Mouse (Mus musculus): ENCODE results near the gene Ecel1.

The Ecel1 gene

DNA sequence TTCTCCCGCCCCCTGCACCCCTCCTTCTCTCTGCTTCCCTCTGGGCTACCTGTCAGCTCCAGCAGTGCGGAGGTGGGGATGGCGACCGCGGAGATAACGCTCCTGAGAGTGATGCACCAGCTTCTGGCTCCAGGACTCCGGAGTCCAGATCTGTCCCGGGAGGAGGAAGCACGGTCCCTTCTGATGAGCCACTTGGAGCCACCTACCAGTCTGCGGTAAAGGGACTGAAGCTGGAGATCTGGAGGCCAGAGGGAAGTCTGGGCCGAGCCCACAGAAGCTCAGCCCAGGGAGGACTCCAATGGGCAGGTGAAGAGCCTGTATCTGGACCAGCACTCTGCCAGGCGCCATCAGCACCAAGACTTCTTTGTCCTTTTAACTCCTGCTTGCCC lies at the start of gene Ecel1:
TSS of gene Ecel1 (minus strand) at position 323 of the 389 bp plus-strand sequence.
- DNase-seq = no peak

DNA sequence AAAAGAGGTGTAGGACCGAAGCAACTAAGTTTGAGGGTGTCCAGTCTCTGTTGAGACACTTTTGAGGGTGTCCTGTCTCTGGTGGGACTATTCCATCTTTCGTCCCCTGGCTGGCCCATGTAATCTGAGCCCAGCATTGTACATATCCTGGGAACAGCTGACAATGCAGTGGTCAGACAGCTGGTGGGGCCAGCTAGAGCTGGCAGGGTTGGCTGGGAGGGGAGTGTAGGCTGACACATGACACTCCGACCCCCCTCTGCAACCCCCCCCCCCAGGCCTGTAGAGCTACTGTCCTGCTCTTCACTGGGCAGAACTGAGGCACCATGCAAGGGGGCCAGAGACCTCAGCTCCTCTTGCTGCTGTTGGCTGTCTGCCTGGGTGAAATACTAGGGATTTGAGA lies 49.2 kb upstream of the Ecel1 start:
- DNase-seq = no peak

DNA sequence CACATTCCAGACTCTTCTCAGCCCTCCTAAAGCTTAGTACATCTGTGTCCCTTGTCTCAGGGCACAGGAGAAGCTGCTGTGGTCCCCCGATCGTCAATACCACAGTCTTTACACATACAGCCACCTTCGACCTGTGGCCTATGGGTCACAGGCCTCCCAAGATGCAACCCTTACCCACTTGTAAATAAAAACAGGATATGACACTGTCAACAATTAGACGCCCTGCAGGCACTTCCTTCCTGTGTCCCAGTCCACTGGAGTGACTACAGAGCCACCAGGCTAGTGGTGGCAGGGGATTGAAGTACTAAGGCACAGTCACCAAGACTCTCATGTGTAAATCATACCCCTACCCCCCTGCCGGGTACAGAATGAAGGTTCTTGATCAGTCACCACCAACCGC lies 48.7 kb upstream of the Ecel1 start:
- no peak for DNase-seq

DNA sequence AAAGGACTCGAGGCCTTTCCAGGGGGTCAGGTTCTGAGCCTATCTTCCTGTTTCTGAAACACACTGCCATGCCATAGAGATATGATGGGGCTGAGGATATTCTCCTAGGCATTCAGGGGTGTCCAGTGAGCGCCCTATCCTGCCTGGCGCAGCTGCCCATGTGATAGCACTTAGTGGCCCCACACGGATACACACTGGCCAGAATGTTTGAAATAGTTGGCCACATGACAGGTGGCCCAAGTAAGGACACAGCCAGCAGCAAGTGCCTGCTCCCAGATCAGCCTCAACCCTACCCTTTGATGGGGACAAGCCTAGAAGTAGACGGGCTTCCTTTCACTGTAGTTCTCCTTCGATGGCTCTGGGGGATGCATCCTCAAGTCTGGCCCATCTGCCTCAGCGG lies 48.1 kb upstream of the Ecel1 start, which contains the start of gene Chrng:
TSS of gene Chrng (plus strand) at position 193 of the 400 bp plus-strand sequence.
- DNase-seq = no peak

DNA sequence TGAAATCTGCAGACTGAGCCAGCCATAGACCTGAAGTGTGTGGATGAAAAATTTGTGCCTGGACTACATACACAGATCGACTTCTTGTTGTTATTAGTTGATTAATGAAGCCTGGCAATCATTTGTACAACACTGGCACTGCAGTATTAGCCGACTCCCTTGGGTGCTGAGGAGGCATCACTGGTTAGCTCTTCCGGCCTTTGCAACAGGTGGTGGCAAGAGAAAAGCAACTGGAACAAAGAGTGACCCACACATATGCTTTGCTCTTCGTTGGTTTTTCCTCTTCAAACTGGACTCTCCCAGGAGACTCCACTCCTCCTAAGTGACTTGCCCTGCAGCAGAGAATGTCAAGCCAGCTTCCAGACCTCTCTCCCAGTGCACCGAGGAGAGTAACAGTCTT lies 47.5 kb upstream of the Ecel1 start:
- DNase-seq = no peak

DNA sequence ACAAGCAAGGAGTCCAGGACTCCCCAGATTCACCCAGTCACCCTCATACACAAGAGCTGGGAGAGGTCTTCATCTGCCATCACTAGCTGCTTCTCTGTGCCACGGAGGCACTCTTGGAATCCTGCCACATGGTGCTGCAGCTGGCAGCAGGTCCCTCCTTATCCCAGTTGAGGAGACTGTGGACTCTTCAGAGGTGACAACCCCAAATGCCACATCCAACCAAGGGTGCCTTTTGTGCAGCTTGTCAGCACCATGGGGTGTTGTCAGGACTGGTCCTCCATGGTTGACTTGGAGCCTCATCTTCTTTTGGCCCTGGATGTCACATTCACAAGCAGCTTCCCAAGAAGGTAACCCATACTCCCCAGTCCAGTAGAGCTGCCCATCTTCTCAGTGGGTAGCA lies 45.5 kb upstream of the Ecel1 start:
- no peak for DNase-seq

DNA sequence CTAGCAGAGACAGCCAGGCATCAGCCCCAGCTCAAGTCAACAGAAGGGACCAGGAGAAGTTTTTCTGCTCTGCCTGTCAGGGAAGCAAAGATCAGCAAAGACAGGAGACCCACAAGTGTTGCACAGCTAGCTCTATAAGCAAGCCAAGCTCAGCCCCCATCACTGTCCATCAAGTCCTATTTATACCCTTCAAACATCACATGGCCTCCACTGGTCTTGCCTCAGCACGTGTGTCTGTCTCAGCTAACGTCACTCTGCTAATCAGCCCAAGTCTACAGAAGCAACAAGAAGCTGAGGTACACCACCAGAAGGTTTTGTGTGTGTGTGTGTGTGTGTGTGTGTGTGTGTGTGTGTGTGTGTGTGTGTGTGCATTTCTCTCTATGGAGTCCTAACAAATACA lies 44.5 kb upstream of the Ecel1 start:
- no peak for DNase-seq

DNA sequence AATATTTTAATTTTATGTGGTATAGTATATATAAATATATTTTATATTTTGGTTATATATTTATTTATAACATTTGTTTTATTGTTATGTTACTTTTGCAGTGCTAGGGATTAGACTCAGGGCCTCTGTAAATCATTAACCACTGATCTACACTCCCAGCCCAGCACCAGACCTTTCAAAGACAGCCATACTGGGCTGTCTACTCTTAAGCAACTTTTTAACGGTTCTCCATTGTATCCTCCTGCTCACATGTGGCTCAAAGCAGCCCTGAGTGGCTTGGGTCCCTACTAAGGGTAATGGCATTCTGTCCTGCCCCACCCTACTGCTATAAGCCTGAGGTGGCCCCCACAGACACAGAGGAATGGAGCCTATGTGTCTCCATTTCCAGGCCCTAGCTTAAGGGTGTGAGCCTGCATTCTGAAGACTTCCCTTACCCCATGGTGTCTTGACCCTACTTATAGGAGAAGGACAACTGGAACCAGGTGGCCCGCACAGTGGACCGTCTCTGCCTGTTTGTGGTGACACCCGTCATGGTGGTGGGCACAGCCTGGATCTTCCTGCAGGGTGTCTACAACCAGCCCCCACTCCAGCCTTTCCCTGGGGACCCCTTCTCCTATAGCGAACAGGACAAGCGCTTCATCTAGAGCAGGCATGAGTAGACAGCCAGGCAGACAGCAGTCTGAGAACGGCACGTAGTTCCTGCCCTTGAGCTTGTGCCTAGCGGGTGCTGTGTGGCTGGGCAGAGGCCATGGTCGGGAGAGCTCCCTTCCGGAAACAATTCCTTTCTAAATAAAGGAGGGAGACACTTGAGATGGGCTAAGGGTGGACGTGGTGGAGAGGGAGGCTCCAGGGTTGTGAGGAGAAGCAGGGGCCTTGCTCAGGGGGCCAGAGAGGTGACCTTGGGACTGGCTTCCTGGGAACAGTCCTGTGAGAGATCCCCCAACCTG lies 42.1 kb upstream of the Ecel1 start:
- no peak for DNase-seq

DNA sequence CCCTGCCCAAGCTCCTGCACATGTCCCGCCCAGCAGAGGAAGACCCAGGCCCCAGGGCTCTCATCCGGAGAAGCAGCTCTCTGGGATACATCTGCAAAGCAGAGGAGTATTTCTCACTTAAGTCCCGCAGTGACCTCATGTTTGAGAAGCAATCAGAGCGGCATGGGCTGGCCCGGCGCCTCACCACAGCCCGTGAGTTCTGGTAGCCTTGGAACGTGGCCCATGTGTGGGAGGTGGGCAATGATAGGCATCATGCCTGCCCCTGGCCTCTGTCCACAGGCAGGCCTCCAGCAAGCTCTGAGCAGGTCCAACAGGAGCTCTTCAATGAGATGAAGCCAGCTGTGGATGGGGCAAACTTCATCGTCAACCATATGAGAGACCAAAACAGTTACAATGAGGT lies 41.0 kb upstream of the Ecel1 start:
- no peak for DNase-seq

DNA sequence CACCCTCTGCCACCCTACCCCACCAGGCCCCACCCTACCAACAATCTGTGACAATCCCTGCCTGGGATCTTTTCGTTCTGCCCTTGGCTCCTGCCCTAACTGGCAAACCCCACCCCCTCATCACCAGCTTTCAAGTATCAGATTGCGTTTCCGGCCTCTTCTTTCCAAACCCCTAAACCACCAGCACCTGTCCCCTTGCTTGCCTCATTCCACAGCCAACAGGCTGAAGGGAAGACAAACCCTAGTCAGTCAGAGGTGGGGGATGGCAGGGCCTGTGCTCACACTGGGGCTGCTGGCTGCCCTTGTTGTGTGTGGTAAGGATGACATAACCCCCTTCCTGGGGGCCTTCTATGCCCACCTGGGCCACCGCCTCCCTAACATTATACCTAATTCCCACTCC lies 34.1 kb upstream of the Ecel1 start, which contains the start of gene Chrnd:
TSS of gene Chrnd (plus strand) at position 179 of the 400 bp plus-strand sequence.
- DNase-seq = no peak

DNA sequence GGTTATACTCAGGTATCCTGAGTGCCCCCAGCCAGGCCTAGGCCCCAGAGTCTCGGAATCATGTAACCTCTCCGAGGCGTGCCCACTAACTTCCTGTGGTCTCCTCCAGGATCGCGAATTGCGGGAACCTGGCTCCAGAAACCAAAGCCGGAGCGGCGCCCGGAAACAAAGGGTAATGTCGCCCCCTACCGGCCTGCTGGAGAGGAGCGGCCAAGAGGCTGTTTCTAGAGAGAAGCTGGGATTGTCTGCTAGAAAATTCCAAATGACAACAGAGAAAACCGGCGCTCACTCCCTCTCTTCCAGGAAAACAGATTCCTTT lies 30.7 kb upstream of the Ecel1 start:
- DNase-seq = no peak

DNA sequence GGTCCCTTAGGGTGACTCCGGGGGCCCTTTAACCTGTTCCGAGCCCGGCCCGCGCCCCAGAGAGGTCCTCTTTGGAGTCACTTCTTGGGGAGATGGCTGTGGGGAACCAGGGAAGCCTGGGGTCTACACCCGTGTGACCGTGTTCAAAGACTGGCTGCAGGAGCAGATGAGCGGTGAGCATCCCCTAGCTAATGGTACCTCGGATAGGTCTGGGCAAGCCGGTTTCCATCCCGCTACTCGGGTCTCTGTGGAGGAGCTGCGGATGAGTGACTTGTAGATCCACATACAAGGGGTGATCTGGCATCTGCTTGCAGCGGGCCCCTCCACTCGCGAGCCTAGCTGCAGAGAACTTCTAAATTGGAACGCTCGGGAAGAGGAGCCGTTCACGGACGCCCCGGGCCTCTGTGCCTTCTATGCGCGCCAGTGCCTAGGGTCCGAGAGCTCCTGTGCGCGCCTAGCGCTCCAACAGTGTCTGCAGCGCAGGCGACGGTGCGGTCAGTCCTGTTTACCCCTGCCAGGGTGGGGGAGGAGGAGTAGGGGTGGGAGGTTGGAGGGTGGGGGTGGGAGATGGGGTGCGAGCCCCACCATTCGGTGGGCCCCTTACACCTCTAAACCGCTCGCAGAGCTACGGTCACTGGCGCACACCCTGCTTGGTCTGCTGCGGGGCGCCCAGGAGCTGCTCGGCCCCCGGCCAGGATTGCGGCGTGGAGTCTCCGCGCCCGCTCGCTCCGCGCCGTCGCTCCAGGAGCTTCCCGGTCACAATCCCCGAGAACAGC lies 30.1 kb upstream of the Ecel1 start:
- DNase-seq = no peak

DNA sequence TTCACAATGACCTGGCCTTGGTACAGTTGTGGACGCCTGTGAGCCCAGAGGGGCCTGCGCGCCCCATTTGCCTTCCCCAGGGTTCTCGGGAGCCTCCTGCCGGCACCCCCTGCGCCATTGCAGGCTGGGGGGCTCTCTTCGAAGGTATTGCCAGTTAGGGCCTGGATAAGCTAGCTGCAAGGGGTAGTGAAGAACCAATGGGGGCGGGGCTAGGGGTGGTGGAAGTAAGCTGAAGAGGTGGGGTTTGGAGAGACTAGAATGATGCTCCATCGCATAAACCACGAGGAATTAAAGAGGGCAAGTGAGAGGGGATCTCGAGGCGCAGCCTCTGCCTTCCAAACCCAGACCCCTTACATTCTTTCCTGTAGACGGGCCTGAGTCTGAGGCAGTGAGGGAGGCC lies 29.2 kb upstream of the Ecel1 start:
- no peak for DNase-seq

DNA sequence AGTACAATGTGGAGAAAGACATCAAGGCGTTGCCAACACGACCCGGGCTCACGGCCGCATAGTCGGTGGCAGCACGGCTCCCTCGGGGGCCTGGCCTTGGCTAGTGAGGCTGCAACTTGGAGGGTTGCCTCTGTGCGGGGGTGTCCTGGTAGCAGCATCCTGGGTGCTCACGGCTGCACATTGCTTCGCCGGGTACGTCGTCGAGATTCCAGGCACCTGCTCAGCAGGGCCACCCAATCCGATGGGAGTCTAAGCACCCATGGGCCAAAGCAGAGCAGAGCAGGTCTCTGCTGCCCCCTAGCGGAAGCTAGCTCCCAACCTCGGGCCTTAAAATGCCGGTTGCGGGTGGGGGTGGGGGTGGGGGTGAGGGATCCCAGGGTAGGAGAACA lies 28.4 kb upstream of the Ecel1 start:
- DNase-seq = peak in 1 of 2 experiments; percentile 29

DNA sequence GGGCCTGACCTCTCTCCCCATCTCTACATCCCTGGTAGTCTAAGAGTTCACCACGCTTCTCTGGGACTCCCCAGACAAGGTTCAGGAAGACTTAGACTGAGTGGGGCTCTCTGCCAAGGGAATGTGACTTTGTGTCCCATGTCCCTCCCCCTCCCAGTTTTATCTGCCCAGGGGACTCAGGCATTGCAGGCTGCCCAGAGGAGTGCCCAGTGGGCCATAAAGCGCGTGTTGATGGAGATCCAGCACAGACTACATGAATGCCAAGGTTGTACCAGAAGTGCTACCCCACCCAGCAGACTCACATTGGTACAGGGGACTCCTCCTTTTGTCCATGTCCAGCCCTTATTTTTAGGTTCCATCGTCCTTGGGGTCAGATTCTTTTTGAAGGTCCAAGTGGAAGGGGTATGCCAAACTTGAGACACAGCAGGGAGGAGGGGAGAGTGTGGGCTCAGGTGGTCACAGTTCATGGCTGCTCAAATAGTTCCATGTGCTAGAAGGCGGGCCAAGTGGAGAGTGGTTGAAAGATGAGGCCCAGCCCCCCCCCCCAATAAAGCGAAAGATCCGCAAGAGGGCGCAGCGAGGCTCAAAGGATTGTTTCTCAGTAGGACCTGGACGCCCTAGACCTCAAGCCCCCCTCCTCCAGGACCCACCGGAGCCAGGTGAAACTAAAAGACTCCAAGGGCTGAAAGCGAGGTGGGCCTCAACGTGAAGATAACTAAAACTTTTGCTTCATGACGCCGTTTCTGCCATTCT lies 27.9 kb upstream of the Ecel1 start:
- no peak for DNase-seq

DNA sequence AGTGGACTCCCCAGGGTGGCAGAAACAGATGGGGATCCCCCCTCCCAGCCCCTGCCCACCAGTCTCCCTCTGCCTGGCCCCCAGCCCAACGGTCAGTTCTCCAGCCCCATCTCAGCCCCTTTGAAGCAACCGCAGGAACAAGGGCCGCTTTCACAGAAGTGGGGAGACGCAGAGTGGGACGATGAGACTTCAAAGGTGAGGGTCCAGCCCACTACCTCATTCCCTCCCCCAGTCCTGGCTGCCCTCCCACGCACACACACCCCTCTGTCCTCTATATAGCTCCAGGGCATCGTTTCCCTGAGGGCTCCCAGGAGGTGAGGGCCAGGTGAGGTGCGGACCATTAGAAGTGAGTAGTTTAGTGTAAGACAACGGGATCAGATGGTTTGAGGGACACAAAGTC lies 26.7 kb upstream of the Ecel1 start, which contains the start of gene Prss56:
TSS of gene Prss56 (plus strand) at position 301 of the 400 bp plus-strand sequence.
- DNase-seq = no peak

DNA sequence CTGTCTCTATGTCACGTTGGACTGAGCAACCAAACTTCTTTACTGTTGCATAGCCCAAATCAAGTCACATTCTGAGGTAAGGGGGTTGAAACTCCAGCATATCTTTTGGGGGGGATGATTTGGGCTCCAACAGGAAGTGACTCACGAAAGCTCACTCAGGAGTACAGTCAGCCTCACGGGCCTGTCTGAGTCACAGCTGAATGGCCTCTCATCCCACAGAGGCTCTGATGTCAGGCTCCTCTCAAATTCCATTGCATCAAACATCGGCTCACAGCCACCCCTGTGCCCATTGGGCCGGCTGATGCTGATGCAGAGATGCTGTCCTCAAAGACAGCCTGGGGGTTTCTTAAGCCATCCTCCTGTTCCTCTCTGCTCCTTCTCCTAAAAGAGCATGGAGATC lies 24.6 kb upstream of the Ecel1 start:
- no peak for DNase-seq

DNA sequence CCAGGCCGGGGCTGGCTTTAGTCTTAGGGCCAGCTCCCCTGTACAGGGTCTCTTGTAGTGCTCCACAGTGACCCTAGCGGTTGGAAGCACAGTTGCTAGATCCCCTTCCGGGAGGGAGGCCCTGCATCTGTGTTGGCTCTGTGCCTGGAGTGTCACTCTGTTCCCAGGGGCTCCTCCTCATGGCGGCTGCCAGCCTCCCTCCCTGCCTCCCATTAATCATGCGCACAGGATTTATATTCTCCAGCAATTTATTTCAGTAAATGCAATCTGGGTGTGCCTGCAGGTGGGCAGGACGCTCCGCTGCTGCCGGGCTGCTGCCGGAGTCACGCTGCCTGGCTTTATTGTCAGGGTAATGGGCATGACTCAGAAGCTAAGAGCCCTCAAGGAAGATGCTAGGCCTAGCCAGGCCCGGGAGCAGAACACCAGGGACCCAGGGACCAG lies 19.6 kb upstream of the Ecel1 start:
- DNase-seq = no peak

DNA sequence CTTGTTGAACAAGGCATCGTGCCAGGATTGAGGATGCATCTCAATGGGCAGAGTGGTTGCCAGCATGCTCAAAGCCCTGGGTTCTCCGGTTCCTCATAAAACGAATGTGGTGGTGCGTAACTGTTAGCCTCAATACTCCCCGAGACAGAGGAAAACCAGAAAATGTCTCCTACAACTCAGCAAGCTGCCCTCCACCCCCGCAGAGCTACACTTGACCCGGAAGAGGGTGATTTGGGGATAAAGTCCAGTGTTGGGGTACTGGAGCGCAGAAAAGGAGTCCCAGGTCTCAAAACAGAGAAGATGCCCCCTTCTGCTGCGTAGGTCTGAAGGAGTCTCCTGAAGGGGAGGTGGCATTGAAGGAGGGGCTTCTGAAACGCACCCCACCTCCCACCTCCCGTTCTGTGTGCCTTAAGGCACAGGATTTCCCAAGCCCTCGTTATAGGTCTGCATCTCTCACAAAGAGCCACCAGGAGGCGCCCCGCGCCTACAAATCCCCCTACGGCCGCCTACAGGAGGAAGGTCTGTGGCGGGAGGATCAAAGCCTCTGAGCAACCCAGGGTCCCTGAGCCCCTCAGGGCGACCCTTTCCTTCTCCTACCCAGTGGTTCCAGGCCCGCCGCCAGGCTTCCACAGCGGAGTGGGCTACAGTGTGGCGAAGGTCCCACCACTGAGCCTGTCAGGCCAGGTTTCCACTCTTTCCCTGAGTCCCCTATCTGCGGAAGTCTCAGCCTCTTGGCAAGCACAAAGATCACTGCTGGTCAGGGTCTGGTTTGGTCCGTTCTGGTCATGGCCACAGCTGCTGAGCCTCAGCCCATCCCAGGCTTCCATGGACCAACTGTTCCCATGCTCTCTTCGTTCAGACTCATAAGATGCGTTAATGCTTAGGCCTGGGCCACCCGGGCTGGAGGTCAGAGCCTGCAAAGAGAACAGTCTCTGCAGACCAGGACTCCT lies 18.0 kb upstream of the Ecel1 start:
- DNase-seq = peak; percentile 28 to 41

DNA sequence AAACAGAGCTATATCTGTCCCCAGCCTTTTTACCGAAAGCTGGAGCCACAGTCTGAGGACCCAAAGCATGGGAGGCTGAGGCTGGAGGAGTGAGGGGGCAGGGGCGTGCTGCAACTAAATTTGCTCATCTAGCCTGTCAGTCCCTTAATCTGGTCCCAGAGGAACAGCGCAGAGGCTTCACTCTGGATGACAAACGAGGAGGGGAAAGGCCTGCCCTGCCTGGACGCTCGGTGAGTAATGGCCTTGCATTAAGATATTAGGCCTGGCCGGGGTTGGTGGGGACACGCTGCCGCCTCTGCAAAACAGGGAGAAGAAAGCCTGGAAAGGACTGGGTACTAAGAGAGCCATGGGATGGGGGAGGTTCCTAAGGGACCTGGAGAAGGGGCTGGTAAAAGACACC lies 16.0 kb upstream of the Ecel1 start:
- DNase-seq = no peak

DNA sequence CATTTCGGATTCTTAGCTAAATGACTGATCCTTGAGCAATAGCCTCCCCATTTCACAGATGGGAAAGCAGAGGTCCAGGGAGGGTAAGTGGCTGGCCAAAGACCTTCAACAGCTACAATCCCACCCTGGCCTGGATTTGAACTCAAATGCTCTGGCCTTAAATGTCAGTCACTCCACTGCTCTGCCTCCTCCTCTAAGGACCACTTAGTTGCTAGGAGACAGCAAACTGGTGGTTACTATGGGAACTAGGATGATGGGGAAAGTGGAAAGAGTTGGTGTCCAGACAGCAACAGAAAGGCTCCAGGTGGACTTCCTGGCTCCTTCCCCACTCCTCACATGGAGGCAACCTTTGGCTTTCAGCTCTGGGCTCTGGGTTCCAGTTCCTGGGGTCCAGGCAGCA lies 15.0 kb upstream of the Ecel1 start:
- DNase-seq = no peak

DNA sequence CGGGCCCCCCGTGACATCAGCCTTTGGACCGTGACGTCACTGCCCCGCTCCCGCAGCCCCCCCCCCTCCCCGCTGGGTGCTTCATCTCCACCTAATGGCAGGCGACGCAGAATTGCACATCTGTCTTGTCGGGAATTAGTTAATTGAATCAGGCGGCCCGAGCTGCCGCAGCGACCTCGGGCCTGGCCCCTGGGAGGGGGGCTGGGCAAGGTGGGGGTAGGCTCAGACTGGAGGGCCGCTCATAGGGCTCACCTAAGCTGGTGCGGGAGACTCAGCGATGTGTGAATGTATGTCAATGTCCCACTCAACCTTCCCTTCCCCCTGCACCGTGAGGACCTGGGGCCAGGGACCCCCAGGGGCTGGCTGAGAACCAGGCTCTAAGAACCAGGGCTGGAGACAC lies 14.1 kb upstream of the Ecel1 start:
- no peak for DNase-seq
